ENCODE assay signal across 9 mouse cellular contexts in the genomic region with DNA sequence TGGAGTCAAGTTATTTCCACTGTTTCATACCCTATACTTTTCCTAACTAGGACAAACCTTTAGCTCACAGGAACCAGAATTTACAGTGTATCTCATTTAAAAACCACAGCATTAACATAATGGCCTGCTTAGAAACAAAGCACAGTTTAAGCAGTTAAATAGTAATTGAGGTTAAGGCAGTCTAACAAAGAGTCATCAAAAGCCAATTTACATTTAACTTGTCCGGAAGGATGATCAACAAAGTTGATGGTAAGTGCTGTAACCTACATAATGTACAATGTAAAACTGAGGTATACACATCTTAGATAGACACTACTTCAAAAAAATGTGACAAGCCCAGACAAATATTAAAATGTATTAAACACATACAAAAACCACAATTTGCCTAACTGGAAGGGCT. TPM values are rescaled to one million over a fixed set of nuclear protein-coding genes. Genes with fewer than 3 reads are reported as not detected.
DNase-seq lines count a peak whose midpoint lies in the region; ATAC-seq and TF ChIP-seq lines count a peak whose summit lies in the region.
"Had no signal": no experiment of that assay in that cellular context is flagged by ENCODE, and none has a peak within 500 bp of the region (broad histone marks: within the 10 kb centered on the region; RNA-seq: fewer than 3 reads in every experiment).

No protein-coding gene starts in this region.

- H3K27ac ChIP-seq in forebrain, embryonic 16.5 days (ENCODE audit: low read length), result no peak overlapping the region
- no peak overlapping the region for H3K27ac ChIP-seq in liver, embryonic 15.5 days (replicated peaks)

- peak overlapping the region; percentile 64 for H3K4me2 ChIP-seq in forebrain, embryonic 16.5 days (ENCODE audit: low read length)
- peak overlapping the region; percentile 89 for H3K4me2 ChIP-seq in liver, embryonic 15.5 days

- peaks cover 69% of the 10 kb centered on the region for H3K4me1 ChIP-seq in erythroblast, embryonic 14.5 days (ENCODE audit: control insufficient read depth)
- H3K4me1 ChIP-seq in forebrain, embryonic 16.5 days (replicated peaks; ENCODE audit: control insufficient read depth, insufficient read depth, low read length), result peaks cover 28% of the 10 kb centered on the region
- H3K4me1 ChIP-seq in liver, embryonic 15.5 days (replicated peaks), result peaks cover 63% of the 10 kb centered on the region

- ATAC-seq in erythroblast, adult 5-6 weeks (replicated peaks; ENCODE audit: low FRiP score, poor library complexity, severe bottlenecking), result no peak
- ATAC-seq in forebrain, embryonic 16.5 days, result no peak
- no peak for ATAC-seq in liver, embryonic 15.5 days (ENCODE audit: insufficient read depth)

- no peaks in the 10 kb centered on the region for H3K9me3 ChIP-seq in erythroblast, embryonic 14.5 days (ENCODE audit: control insufficient read depth, low read length)
- no peaks in the 10 kb centered on the region for H3K9me3 ChIP-seq in forebrain, embryonic 16.5 days (ENCODE audit: control insufficient read depth, low read length)
- H3K9me3 ChIP-seq in liver, embryonic 15.5 days (replicated peaks), result no peaks in the 10 kb centered on the region

- H3K79me2 ChIP-seq in C2C12 (ENCODE audit: control insufficient read depth, insufficient read depth), result peaks cover 82% of the 10 kb centered on the region

- TF ChIP-seq CTCF in C2C12 (IDR thresholded peaks at IDR 0.05; ENCODE audit: control insufficient read depth, insufficient read depth, insufficient read length), result no peak

- 43% methylated on average over 1 of the region's 1 CpGs for WGBS in forebrain, embryonic 16.5 days
- 69% methylated on average over 1 of the region's 1 CpGs for WGBS in liver, embryonic 15.5 days (ENCODE audit: insufficient replicate concordance)

- H3K36me3 ChIP-seq in erythroblast, embryonic 14.5 days (ENCODE audit: control insufficient read depth), result peaks cover 49% of the 10 kb centered on the region
- peaks cover 58% of the 10 kb centered on the region for H3K36me3 ChIP-seq in C2C12 (ENCODE audit: control insufficient read depth, insufficient read depth)
- no peaks in the 10 kb centered on the region for H3K36me3 ChIP-seq in forebrain, embryonic 16.5 days (ENCODE audit: control insufficient read depth, insufficient read depth)
- peaks cover 39% of the 10 kb centered on the region for H3K36me3 ChIP-seq in liver, embryonic 15.5 days (replicated peaks)

- no peaks in the 10 kb centered on the region for H3K27me3 ChIP-seq in erythroblast, embryonic 14.5 days (ENCODE audit: control insufficient read depth)
- no peaks in the 10 kb centered on the region for H3K27me3 ChIP-seq in C2C12 (ENCODE audit: control insufficient read depth, insufficient read depth, insufficient read length)
- no peaks in the 10 kb centered on the region for H3K27me3 ChIP-seq in forebrain, embryonic 16.5 days (replicated peaks; ENCODE audit: control insufficient read depth, insufficient read depth, low read length)
- no peaks in the 10 kb centered on the region for H3K27me3 ChIP-seq in liver, embryonic 15.5 days

- H3ac ChIP-seq in C2C12 (ENCODE audit: control insufficient read depth, insufficient read length, low read depth), result no peak overlapping the region

- DNase-seq in cerebellum, postnatal 10 days, result no peak
- no peak for DNase-seq in adrenal gland, postnatal 36 days
- no peak for DNase-seq in layer of hippocampus, adult 9-11 months
- DNase-seq: thymus, postnatal 36 days had no signal

- H3K4me3 ChIP-seq in erythroblast, embryonic 14.5 days (replicated peaks), result peak overlapping the region; percentile 85
- peak overlapping the region; percentile 76 for H3K4me3 ChIP-seq in C2C12 (ENCODE audit: insufficient read depth, poor library complexity, severe bottlenecking)
- peak overlapping the region; percentile 93 for H3K4me3 ChIP-seq in forebrain, embryonic 16.5 days (replicated peaks; ENCODE audit: low read length)
- H3K4me3 ChIP-seq in liver, embryonic 15.5 days (replicated peaks), result peak overlapping the region; percentile 87

- H3K9ac ChIP-seq in forebrain, embryonic 16.5 days (replicated peaks; ENCODE audit: low read depth, low read length), result 0 out of 2 replicates have a peak overlapping the region, but pooled peaks have one; percentile 80
- peak overlapping the region; percentile 85 for H3K9ac ChIP-seq in liver, embryonic 15.5 days

- peaks cover 70% of the 10 kb centered on the region for H3K79me3 ChIP-seq in C2C12 (ENCODE audit: low read depth)

TF ChIP-seq in C2C12, 6 proteins besides CTCF, POLR2A, EP300 and RAD21:
- TF ChIP-seq USF1 (IDR thresholded peaks at IDR 0.05; ENCODE audit: low read depth), result no peak

RNA-seq across cellular contexts. Expression of gene Ybx1, which starts 2.5 kb away (rescaled TPM):
- polyA plus RNA-seq in erythroblast, embryonic 14.5 days (2012), result 29.9 and 36.6 TPM in 2 replicates
- total RNA-seq in erythroblast, adult 5-6 weeks (2015; ENCODE audit: low replicate concordance), result 270 and 329 TPM in 2 replicates
- total RNA-seq in erythroblast, adult 5-6 weeks (2017; ENCODE audit: low replicate concordance), result 221 and 268 TPM in 2 replicates
- polyA plus RNA-seq in C2C12 (2012; fragmentation: generic; extraction: Trizol), result 818 TPM
- 731 and 789 TPM in 2 replicates for polyA plus RNA-seq in forebrain, embryonic 16.5 days (2015; fragmentation: Nextera tagmentation; extraction: Ambion mirVana)
- 219 and 221 TPM in 2 replicates for polyA plus RNA-seq in liver, embryonic 15.5 days (2015; fragmentation: Nextera tagmentation; extraction: Ambion mirVana)
- 100 to 1,000 TPM; 639 to 803 TPM for total RNA-seq in adrenal gland, postnatal 36 days (2021)

RNA-seq across cellular contexts. Expression of gene Ppih, which starts 28.4 kb away (rescaled TPM):
- polyA plus RNA-seq in erythroblast, embryonic 14.5 days (2012), result 0.39 and 0.61 TPM in 2 replicates
- total RNA-seq in erythroblast, adult 5-6 weeks (2015; ENCODE audit: low replicate concordance), result 12.1 and 21.7 TPM in 2 replicates
- total RNA-seq in erythroblast, adult 5-6 weeks (2017; ENCODE audit: low replicate concordance), result 32.9 and 35.6 TPM in 2 replicates
- polyA plus RNA-seq in C2C12 (2012; fragmentation: generic; extraction: Trizol), result 68.2 TPM
- polyA plus RNA-seq in forebrain, embryonic 16.5 days (2015; fragmentation: Nextera tagmentation; extraction: Ambion mirVana), result 60.5 and 63.3 TPM in 2 replicates
- 44.8 and 53.9 TPM in 2 replicates for polyA plus RNA-seq in liver, embryonic 15.5 days (2015; fragmentation: Nextera tagmentation; extraction: Ambion mirVana)
- total RNA-seq in adrenal gland, postnatal 36 days (2021), result 10 to 100 TPM; 20.0 to 20.3 TPM

RNA-seq across cellular contexts. Expression of gene Cldn19, which starts 36.7 kb away (rescaled TPM):
- polyA plus RNA-seq in erythroblast, embryonic 14.5 days (2012), result not detected in 2 replicates
- not detected in 2 replicates for total RNA-seq in erythroblast, adult 5-6 weeks (2015; ENCODE audit: low replicate concordance)
- total RNA-seq in erythroblast, adult 5-6 weeks (2017; ENCODE audit: low replicate concordance), result not detected in 2 replicates
- polyA plus RNA-seq in C2C12 (2012; fragmentation: generic; extraction: Trizol), result not detected
- polyA plus RNA-seq in forebrain, embryonic 16.5 days (2015; fragmentation: Nextera tagmentation; extraction: Ambion mirVana), result 0.08 and 0.09 TPM in 2 replicates
- polyA plus RNA-seq in liver, embryonic 15.5 days (2015; fragmentation: Nextera tagmentation; extraction: Ambion mirVana), result not detected in 2 replicates
- total RNA-seq in adrenal gland, postnatal 36 days (2021), result under 1 TPM in 1 of 2 experiments, not detected in 1; 0.13 TPM

RNA-seq across cellular contexts. Expression of gene P3h1, which starts 59.2 kb away (rescaled TPM):
- polyA plus RNA-seq in erythroblast, embryonic 14.5 days (2012), result 0.17 and 0.40 TPM in 2 replicates
- 1.5 and 4.2 TPM in 2 replicates for total RNA-seq in erythroblast, adult 5-6 weeks (2015; ENCODE audit: low replicate concordance)
- 1.8 and 2.9 TPM in 2 replicates for total RNA-seq in erythroblast, adult 5-6 weeks (2017; ENCODE audit: low replicate concordance)
- 26.1 TPM for polyA plus RNA-seq in C2C12 (2012; fragmentation: generic; extraction: Trizol)
- polyA plus RNA-seq in forebrain, embryonic 16.5 days (2015; fragmentation: Nextera tagmentation; extraction: Ambion mirVana), result 9.3 and 9.4 TPM in 2 replicates
- 8.0 and 9.2 TPM in 2 replicates for polyA plus RNA-seq in liver, embryonic 15.5 days (2015; fragmentation: Nextera tagmentation; extraction: Ambion mirVana)
- total RNA-seq in adrenal gland, postnatal 36 days (2021), result 10 to 100 TPM; 27.4 to 30.5 TPM

RNA-seq across cellular contexts. Expression of gene AU022252, which starts 59.4 kb away (rescaled TPM):
- 1.0 and 1.4 TPM in 2 replicates for polyA plus RNA-seq in erythroblast, embryonic 14.5 days (2012)
- total RNA-seq in erythroblast, adult 5-6 weeks (2015; ENCODE audit: low replicate concordance), result 0.84 and 0.96 TPM in 2 replicates
- total RNA-seq in erythroblast, adult 5-6 weeks (2017; ENCODE audit: low replicate concordance), result 1.3 and 1.4 TPM in 2 replicates
- polyA plus RNA-seq in C2C12 (2012; fragmentation: generic; extraction: Trizol), result 10.0 TPM
- polyA plus RNA-seq in forebrain, embryonic 16.5 days (2015; fragmentation: Nextera tagmentation; extraction: Ambion mirVana), result 27.9 and 30.1 TPM in 2 replicates
- 11.4 and 11.5 TPM in 2 replicates for polyA plus RNA-seq in liver, embryonic 15.5 days (2015; fragmentation: Nextera tagmentation; extraction: Ambion mirVana)
- 10 to 100 TPM; 25.8 to 26.6 TPM for total RNA-seq in adrenal gland, postnatal 36 days (2021)

Comparison
In these comparisons a context has a peak if more than half of its experiments do, and no peak if none do; other contexts are left out.
1. RNA of gene Ppih, which starts 28.4 kb away (polyA plus RNA-seq): 68.2 TPM in C2C12 (single experiment), 60.5 to 63.3 TPM in forebrain, embryonic 16.5 days and 44.8 to 53.9 TPM in liver, embryonic 15.5 days; 0.39 to 0.61 TPM in erythroblast, embryonic 14.5 days; every median in the first group is over 10 times any median in the second.
2. Peak in every context shown above with its lines, with median percentiles within 50 percentile points of each other: H3K4me3 ChIP-seq.